Mouse (Mus musculus) kidney, postnatal 25 days (tissue): Measurements from ENCODE around the gene Shisa5.

Experiments
- DNase-seq, 2 experiments: peaks; one replicate each; pipeline ENCODE4 v3.0.0; 2021; ENCODE audit warnings: mixed read lengths in 2 of 2

The Shisa5 gene

DNA sequence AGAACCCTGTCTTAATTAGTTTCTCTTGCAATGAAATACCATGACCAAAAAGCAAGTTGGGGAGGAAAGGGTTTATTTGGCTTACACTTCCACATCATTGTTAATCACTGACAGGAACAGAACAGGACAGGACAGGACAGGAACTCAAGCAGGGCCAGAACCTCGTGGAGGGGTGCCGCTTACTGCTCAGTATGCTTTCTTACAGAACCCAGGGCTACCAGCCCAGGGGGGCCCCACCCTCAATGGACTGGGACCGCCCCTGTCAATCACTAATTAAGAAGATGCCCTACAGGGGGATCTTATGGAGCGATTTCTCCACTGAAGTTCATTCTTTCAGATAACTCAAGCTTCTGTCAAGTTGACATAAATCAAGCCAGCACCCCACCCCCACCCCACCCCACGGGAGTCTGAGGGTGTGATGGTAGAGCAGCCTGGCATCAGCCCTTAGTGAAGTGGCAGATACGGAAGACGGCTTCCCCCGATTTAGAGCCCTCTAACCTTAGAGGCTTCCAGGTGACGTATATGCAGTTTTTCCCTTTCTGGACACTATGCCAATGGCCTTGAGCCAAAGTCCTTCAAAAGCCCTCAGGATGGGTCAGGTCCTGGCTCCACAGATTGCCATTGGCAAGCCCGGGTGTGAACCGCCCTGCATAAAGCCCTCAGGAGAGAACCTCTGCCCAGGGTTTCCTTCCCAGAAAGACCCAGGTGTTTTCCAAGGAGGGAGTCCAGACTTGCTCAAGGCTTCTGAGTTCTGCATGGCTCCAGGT, 55.6 kb downstream of the Shisa5 start:
- DNase-seq, result peak; percentile 62 to 83

DNA sequence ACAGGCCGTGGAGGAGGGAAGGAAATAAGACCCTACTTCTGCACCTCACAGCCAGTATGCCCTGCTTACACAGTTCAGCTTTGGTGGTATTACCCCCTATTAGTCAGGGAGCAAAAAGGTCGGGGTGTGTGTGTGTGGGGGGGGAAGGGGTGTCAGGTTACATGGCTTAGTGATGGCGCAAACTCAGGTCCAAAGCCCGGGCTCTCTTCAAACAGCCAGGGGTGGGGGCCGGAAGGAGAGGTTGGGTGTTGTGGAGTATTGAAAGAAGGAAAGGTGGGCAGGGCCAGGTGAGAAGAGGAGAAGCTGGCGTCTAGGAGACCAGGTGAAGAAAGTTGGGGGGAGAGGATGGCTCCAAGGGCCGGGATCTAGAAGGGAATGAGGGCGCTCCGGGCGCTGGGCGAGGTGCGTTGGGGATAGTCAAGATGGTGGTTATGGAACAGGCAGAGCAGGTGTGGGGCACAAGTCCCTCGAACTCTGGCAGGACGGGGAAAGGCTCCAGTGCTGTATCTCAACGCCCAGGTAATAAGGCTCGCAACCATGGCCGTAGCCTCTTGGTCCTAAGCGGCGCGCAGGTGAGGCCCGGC, 56.3 kb downstream of the Shisa5 start:
- DNase-seq, result peak in 1 of 2 experiments; percentile 80

DNA sequence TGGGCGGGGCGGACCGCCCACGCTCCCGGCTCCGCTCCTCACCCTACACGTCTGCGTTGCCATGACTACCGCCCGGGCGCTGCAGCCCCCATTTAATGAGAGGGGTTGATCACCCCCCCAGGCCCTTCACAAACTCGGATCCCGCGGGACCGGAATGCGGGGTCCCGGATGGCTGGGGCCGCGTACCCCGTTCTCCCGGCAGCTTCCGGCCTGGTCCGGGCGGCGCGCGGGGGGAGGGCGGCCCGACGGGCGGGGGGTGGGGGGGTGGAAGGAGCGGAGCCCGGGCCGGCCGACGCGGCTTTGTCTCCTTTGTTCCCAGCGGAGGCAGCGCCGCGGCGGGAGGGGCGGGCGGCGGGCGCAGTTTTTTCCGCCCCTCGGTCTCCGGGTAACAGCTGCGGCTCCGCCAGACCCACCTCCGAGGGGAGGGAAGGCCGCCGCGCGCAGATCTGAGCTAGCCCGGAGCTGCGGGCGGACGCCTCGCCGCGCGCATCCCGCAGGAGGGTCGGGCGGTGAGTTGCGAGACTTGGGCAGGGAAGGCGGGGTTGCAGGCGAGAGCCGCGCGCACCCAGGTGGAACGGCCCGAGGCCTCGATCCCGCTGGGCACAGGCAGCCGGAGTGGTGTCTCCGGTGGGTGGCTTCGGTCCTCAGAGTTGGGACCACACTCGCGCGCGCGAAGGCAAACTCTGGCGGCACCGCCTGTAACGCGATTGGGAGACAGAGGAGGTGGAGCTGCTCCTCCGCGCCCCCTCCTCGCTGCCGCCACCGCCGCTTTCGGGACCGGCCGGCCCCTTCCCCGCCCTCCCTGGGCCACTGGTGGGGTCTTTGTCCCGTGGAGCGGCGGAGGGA, 57.0 kb downstream of the Shisa5 start, which contains the start of gene Plxnb1:
TSS of gene Plxnb1 (plus strand) at position 253 of the 846 bp plus-strand sequence.
- peak; percentile 69 to 85 for DNase-seq

DNA sequence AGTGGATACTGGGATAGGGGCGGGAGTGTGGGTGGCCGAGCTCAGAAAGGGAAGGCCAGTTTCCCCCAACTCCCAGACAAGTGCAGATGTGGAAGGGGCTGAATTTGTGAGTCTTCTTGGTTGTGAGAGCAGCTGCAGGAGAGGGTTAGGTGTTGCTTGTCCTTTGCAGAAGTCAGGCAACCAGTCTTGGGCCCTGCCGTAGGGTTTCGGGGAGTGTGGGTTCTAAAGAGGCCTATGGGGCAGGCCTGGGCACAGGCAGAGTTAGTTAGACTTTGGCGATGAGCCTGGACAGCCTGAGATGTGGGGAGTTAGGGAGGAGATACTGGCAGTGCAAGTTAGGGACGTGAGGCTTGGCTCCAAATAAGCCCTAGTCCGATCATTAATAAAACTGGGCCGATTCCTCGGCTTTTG, 57.9 kb downstream of the Shisa5 start:
- DNase-seq, result no peak

DNA sequence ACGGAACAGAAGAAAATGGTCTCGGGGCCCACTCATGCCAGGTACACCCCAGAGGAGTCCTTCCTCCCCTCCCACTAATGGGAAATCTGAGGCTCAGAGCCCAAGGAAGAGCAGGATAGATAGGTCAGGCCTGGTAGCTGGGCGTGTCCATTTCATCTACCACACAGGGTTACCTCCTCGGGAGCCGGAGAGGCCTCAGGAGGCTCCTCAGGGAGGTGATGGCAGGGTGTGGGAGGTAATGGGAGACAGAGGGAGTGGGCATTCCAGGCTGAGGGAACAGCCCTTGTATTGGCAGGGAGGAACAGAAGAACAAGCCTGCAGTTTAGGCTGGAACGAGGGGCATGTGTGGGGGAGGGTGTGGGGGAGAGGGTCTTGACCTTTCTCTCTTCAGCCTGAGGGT, 58.5 kb downstream of the Shisa5 start:
- peak in 1 of 2 experiments; percentile 59 for DNase-seq

DNA sequence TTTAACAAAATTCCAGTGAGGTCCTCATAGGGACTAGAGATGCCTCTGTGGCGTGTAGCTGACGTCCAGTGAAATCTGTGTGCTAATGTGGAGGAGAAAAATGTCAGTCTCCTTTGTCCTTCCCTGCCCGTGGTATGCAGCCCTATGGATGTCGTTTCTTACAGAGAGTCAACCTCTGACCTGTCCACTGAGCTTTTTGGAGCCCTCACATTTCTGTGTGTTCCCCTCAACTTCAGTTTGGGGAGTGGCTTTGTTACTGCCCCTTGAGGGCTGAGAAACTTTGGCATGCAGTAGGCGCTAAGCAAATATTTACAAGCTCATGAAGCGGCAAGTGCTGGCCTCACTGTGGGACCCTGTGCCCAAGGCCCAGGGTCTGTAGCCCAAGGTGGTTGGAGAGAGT, 58.9 kb downstream of the Shisa5 start:
- no peak for DNase-seq

DNA sequence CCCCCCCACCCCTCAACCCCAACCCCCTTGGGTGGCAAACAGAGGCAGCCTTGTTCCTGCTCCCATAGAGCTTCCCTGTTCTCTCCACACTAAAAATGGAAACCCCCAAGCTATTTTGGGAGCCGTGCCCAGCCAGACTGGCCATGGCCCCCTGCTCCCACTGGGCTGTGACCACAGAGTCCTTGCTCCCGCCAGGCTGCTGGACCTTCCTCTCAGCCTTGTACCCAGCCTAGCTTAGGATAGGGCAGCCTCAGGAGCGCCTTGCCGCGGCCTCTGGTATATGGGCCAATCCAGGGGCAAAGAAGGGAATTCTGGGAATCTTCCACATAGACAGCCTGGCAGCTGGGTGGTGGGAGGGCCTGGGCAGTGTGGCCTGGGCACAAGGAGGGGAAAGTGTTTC, 59.5 kb downstream of the Shisa5 start:
- peak in 1 of 2 experiments; percentile 74 for DNase-seq

DNA sequence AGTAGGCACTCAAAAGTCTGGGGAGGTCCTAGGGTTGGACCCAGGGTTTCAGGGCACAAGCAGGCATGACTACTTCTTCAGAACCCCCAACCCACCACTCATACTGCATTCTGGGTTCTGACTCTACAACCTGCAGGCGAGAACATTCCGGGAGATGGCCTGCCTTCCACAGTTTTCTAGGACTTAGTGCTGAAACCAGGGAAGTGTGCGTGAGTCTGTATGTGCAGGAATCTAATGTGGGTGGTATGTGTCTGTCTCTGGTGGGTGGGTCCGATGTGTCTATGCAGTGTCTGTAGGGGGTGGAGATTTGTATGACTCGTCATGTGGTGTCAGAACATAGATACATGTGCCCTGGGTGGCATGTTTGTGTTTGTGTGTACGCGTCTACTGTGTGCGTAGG, 60.0 kb downstream of the Shisa5 start:
- no peak for DNase-seq

DNA sequence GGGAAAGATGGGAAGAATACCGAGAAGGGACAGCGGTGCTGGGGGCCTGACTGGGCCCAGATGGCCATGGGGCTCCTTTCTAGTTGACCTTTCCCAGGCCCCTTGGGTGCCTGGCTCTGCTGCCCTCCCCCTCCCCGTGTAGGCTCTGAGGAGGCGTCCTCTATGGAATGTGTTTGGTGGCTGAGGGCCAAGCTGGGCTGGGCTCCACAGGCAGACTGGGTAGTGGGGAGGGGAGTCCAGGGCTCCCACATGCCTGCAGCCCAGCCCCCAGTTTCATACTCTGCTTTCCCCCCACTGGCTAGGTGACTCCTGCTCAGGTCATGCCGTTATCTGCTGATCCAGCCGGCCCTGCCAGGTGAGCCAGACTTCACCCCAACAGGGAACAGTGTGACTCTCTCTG, 60.6 kb downstream of the Shisa5 start:
- DNase-seq, result peak; percentile 86 to 92

DNA sequence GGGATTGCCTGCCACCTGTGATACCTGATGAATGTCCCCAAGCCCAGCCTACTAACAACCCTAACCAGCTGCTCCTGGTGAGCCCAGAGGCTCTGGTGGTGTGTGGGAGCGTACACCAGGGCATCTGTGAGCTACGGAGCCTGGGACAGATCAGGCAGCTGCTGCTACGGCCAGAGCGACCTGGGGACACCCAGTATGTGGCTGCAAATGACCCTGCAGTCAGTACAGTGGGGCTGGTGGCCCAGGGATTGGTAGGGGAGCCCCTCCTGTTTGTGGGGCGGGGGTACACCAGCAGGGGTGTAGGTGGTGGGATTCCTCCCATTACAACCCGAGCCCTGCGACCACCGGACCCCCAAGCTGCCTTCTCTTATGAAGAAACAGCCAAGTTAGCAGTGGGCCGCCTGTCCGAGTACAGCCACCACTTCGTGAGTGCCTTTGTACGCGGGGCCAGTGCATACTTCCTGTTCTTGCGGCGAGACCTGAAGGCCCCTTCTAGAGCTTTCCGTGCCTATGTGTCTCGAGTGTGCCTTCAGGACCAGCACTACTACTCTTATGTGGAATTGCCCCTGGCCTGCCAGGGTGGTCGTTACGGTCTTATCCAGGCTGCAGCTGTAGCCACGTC, 62.1 kb downstream of the Shisa5 start:
- no peak for DNase-seq

DNA sequence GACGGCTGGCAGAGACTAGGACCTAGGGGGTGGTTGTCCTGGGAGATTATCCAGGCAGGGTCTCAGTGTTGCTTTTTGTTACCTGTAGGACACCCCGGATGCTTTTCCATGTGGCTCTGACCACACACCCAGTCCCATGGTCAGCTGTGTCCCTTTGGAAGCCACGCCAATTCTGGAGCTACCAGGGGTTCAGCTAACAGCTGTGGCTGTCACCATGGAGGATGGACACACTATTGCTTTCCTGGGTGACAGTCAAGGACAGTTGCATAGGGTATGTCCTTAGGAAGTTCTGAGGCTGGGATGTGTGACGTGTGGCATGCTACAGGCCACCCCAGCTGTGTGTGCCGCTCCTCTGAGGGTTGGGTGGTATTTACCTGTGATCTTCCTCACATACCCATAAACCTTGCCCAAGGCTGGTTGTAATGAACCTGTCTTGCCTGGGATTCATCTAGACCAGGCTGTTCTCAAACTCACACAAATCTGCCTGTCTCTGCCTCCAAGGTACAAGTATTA, 63.6 kb downstream of the Shisa5 start:
- no peak for DNase-seq

DNA sequence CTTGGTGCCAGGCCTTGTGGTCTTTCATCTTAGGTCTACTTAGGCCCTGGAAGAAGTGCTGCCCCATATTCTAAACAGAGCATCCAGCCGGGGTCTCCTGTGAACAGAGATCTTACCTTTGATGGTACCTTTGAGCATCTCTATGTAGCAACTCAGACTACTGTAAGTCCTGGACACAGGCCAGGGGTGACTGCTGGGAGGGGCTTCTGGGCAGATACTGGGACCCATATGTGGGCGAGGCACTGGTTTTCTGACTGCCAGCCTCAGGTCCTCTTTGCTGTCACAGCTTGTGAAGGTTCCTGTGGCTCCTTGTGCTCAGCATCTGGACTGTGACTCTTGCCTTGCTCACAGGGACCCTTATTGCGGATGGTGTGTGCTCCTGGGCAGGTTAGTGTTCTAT, 64.2 kb downstream of the Shisa5 start:
- DNase-seq, result no peak

DNA sequence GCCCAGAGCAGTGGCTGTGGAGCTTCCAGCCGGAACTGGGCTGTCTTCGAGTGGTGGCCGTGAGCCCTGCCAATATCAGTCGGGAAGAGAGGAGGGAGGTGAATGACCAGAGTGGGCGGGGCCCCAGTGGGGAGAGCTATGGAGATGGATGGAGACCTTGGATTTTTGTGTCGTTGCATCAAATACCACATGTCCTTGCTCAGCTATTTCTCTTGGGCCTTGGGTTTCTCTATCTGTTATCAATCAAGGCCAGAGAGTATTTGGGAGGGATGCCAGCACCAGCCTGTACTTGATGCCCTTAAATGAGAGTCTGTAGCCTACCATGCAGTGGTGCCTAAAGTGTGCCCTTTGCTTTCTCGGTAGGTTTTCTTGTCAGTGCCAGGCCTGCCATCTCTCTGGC, 64.9 kb downstream of the Shisa5 start:
- DNase-seq, result no peak

DNA sequence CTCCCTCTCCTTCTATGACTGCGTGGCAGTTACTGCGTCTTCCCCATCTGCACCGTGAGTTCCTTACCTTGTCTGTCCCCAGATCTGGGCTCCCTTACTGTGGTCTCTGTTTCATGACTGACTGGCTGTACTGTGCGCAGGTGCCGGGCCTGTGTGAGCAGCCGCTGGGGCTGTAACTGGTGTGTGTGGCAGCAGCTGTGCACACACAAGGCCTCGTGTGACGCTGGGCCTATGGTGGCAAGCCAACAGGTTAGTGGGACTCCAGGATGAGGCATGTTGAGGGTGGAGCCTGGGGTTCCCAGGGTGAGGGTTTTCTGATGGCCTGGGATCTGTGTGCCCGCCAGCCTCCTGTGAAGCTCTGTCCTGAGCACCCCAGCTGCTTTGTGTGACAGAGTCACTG, 65.7 kb downstream of the Shisa5 start:
- DNase-seq, result no peak

DNA sequence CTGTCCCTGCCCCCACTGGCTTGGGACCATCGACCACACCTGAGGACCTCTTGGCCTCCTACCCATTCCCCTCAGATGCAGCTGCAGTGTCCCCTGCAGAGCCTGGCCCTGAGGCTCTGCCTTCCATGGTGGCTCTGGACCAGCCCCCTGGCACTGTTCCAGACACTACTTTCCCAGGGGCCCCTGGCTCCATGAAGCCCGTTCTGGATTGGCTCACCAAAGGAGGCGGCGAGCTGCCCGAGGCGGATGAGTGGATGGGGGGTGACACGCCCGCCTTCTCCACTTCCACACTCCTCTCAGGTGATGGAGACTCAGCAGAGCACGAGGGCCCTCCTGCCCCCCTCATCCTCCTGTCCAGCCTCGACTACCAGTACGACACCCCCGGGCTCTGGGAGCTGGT, 66.6 kb downstream of the Shisa5 start:
- DNase-seq, result peak; percentile 45 to 70

DNA sequence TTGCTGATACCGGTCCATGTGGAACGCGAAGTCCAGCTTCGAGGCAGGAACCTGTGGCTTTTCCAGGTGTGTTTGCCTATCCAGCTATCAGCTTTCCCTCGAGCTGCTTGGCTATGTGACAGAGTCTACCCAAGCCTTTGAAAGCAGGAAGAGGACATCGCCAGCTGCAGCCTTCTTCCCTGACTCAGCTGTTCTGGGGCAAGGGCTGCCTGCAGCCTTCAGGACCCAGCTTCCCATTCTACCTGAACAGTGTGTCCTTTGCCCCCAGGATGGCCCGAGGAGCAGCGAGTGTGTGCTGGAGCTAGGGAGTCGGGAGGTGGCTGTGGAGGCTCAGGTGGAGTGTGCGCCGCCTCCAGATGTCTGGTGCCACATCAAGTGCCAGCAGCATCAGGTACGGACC, 67.3 kb downstream of the Shisa5 start:
- DNase-seq, result no peak

DNA sequence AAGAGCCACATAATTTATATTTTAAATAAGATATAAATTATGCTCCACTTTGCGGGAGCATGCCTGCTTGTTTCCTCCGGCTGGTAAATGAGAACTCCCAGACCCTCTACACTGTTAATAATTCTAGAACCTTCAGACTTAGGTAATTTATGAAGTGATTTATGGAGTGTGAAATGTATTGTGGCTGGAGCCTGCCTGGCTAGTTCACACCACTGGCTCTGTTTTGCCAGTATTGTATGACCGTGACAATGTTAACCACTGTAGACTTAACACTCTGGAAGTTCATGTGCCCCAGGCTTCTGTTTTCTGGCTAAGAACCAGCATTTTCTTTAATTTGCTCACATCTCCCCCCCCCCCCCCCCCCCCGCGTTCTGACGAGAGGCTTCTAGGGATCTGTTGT, 69.0 kb downstream of the Shisa5 start:
- DNase-seq, result no peak
